Mouse (Mus musculus): ENCODE data around the gene Cma2. TPM values are rescaled to one million over a fixed set of nuclear protein-coding genes. Genes with fewer than 3 reads are reported as not detected.
"Not testable (repeated sequence)": the region's sequence is repeated elsewhere in the genome, so short reads cannot be mapped to it uniquely, and the experiment has no call there.

Cma2 gene
- polyA plus RNA-seq, 1 experiment = not detected

DNA sequence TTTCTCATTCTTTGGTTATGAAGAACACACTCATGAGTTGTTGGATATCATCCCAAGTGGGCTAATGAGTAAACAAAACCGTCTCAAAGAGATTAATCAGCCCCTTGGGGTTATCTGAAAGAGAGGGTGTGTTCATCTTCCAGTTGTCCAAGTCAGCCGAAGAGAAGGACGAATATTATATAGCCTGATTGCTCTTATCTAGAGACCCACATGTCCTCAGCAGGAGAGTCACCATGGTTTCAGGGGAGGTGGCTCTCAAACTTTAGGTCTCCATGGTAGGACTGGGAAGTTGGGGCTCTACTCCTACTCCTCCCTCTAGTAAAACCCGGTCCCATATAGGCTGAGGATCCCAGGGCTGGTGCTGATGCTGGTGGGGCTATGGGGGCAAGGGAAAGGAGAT lies 70.5 kb downstream of the Cma2 start:
- DNase-seq (ENCODE audit: extremely low spot score in 1 of 2, low spot score in 1 of 2) = not testable (repeated sequence)

Other genes starting within 250 kb of the Cma2 start
- 0.14 and 0.21 TPM in 2 replicates for gene Tgm1, start 237.1 kb upstream of the Cma2 start, polyA plus RNA-seq (2012; rRNA removed)
- 60.7 and 64.3 TPM in 2 replicates for gene Rabggta, start 228.7 kb upstream of the Cma2 start, polyA plus RNA-seq (2012; rRNA removed)
- gene Dhrs1, start 205.3 kb upstream of the Cma2 start, polyA plus RNA-seq (2012; rRNA removed) = 111 and 119 TPM in 2 replicates
- gene Nop9, start 205.3 kb upstream of the Cma2 start, polyA plus RNA-seq (2012; rRNA removed) = 8.9 and 9.0 TPM in 2 replicates
- gene Cideb, start 192.5 kb upstream of the Cma2 start, polyA plus RNA-seq (2012; rRNA removed) = 15.6 and 18.7 TPM in 2 replicates
- 0.18 and 0.19 TPM in 2 replicates for gene Ltb4r2, start 189.6 kb upstream of the Cma2 start, polyA plus RNA-seq (2012; rRNA removed)
- 0.11 and 0.14 TPM in 2 replicates for gene Ltb4r1, start 185.0 kb upstream of the Cma2 start, polyA plus RNA-seq (2012; rRNA removed)
- gene Adcy4, start 166.9 kb upstream of the Cma2 start, polyA plus RNA-seq (2012; rRNA removed) = 4.0 and 4.3 TPM in 2 replicates
- gene Ripk3, start 162.1 kb upstream of the Cma2 start, polyA plus RNA-seq (2012; rRNA removed) = 0.67 and 0.68 TPM in 2 replicates
- gene Nfatc4, start 127.8 kb upstream of the Cma2 start, polyA plus RNA-seq (2012; rRNA removed) = 1.5 and 2.7 TPM in 2 replicates
- 3.8 and 4.3 TPM in 2 replicates for gene Nynrin, start 97.0 kb upstream of the Cma2 start, polyA plus RNA-seq (2012; rRNA removed)
- 0.25 and 0.26 TPM in 2 replicates for gene Cbln3, start 66.6 kb upstream of the Cma2 start, polyA plus RNA-seq (2012; rRNA removed)
- 10.3 and 12.2 TPM in 2 replicates for gene Khnyn, start 66.0 kb upstream of the Cma2 start, polyA plus RNA-seq (2012; rRNA removed)
- 122 and 128 TPM in 2 replicates for gene Sdr39u1, start 50.7 kb upstream of the Cma2 start, polyA plus RNA-seq (2012; rRNA removed)
- gene Cma1, start 6.3 kb upstream of the Cma2 start, polyA plus RNA-seq (2012; rRNA removed) = 0.08 and 0.11 TPM in 2 replicates
- not detected in 2 replicates for gene Mcpt1, start 67.0 kb downstream of the Cma2 start, polyA plus RNA-seq (2012; rRNA removed)
- gene Mcpt9, start 79.5 kb downstream of the Cma2 start, polyA plus RNA-seq (2012; rRNA removed) = not detected in 2 replicates
- not detected in 2 replicates for gene Mcpt2, start 91.1 kb downstream of the Cma2 start, polyA plus RNA-seq (2012; rRNA removed)
- gene Mcpt4, start 111.3 kb downstream of the Cma2 start, polyA plus RNA-seq (2012; rRNA removed) = 0.10 TPM in 1 of 2 replicates, not detected in the other
- gene Mcpt8, start 134.3 kb downstream of the Cma2 start, polyA plus RNA-seq (2012; rRNA removed) = not detected in 2 replicates
- gene Ctsg, start 151.6 kb downstream of the Cma2 start, polyA plus RNA-seq (2012; rRNA removed) = 0.20 TPM in 1 of 2 replicates, not detected in the other
- gene Gzme, start 169.6 kb downstream of the Cma2 start, polyA plus RNA-seq (2012; rRNA removed) = 0.34 and 1.3 TPM in 2 replicates
- gene Gzmd, start 181.6 kb downstream of the Cma2 start, polyA plus RNA-seq (2012; rRNA removed) = 1.2 and 3.4 TPM in 2 replicates
- 1.4 and 3.8 TPM in 2 replicates for gene Gzmg, start 208.6 kb downstream of the Cma2 start, polyA plus RNA-seq (2012; rRNA removed)
- gene Gzmn, start 223.6 kb downstream of the Cma2 start, polyA plus RNA-seq (2012; rRNA removed) = not detected in 2 replicates

All from frontal cortex, adult 2 months (tissue).